Mouse (Mus musculus) forebrain, embryonic 11.5 days (tissue): Measurements from ENCODE around the gene Tssc4. TPM values are rescaled to one million over a fixed set of nuclear protein-coding genes. Genes with fewer than 3 reads are reported as not detected.

ENCODE experiments used
- ATAC-seq: fragments of 200-750 bp; cut with Nextera tagmentation; replicated peaks from 2 replicates; pipeline ENCODE4 v1.8.0; 2017; ENCODE audit warnings: moderate TSS enrichment; ENCODE audit not compliant: low FRiP score
- DNase-seq: peaks from one replicate; pipeline ENCODE4 v3.0.0-alpha.2; 2017; ENCODE audit warnings: low spot score
- H3K27ac ChIP-seq: fragments of 300-500 bp; sonication (generic); 2 replicates; pipeline ENCODE4 v1.5.1; 2014; ENCODE audit warnings: low read depth, low read length
- H3K27me3 ChIP-seq: fragments of 300-500 bp; sonication (generic); 2 replicates; pipeline ENCODE4 v1.6.1; 2014; ENCODE audit warnings: mild to moderate bottlenecking, low read length, mixed read lengths; ENCODE audit not compliant: control insufficient read depth, insufficient read depth
- H3K36me3 ChIP-seq: fragments of 300-500 bp; sonication (generic); 2 replicates; pipeline ENCODE4 v1.6.1; 2014; ENCODE audit warnings: mild to moderate bottlenecking, low read length, moderate library complexity, mixed read lengths; ENCODE audit not compliant: control insufficient read depth, insufficient read depth
- H3K4me1 ChIP-seq: fragments of 300-500 bp; sonication (generic); replicated peaks from 2 replicates; pipeline ENCODE4 v1.6.1; 2014; ENCODE audit warnings: low read length, mixed read lengths; ENCODE audit not compliant: control insufficient read depth, insufficient read depth
- H3K4me2 ChIP-seq: fragments of 300-500 bp; sonication (generic); 2 replicates; pipeline ENCODE4 v1.6.1; 2014; ENCODE audit warnings: low read depth, mild to moderate bottlenecking, low read length, moderate library complexity, mixed read lengths; ENCODE audit not compliant: severe bottlenecking
- H3K4me3 ChIP-seq: fragments of 300-500 bp; sonication (generic); 2 replicates; pipeline ENCODE4 v1.5.1; 2014; ENCODE audit warnings: low read depth, low read length
- H3K9ac ChIP-seq: fragments of 300-500 bp; sonication (generic); 2 replicates; pipeline ENCODE4 v1.6.1; 2014; ENCODE audit warnings: low read length
- H3K9me3 ChIP-seq: fragments of 300-500 bp; sonication (generic); 2 replicates; pipeline ENCODE4 v1.6.1; 2016; ENCODE audit warnings: low read length, mixed read lengths; ENCODE audit not compliant: control insufficient read depth
- WGBS: fragments of 180-500 bp; shearing (Covaris S2); extraction: QIAGEN DNeasy Blood & Tissue Kit; methylation state at CpG from one replicate; pipeline ENCODE4 v1.1.7; 2014; 5-methylcytosine and 5-hydroxymethylcytosine counted together
- polyA plus RNA-seq: library from polyadenylated mRNA; unstranded; fragments of >200 nt; fragmentation: Nextera tagmentation; extraction: Ambion mirVana; gene quantifications from 2 replicates; pipeline ENCODE4 v1.2.1, GENCODE M21; 2014

The Tssc4 gene
- polyA plus RNA-seq, 1 experiment from 2014 or later, result 73.3 TPM

DNA sequence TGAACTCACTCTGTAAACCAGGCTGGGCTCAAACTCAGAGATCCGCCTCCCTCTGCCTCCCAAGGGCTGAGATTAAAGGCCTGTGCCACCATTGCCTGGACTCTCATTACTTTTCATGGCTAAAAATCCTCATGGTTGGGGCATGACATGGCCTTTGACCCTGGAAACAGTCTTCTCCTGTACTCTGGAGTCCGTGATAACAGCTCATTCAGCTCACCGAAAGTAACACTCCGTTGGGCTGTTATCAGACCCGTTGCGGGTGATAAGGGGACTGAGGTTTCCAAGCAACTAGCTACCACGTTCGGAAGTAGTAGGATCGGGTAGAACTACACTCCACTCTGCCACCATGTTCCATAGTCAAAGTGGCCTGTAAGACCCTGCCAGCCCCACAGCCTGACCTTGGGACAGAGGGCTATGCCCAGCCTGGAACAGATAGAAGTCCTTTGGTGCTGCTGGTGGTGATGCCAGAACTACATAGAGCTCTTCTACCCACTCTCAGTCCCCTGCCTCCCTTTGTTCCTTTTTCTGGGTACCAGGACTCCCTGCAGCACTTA, 11.3 kb upstream of the Tssc4 start:
- 81% methylated on average over 9 of the region's 9 CpGs for WGBS
- H3K9ac ChIP-seq, result no peak overlapping the region
- H3K4me3 ChIP-seq, result no peak overlapping the region
- ATAC-seq, result no peak
- no peaks in the 10 kb centered on the region for H3K9me3 ChIP-seq
- H3K4me1 ChIP-seq, result peaks cover 15% of the 10 kb centered on the region
- no peak overlapping the region for H3K4me2 ChIP-seq
- peaks cover 4% of the 10 kb centered on the region; the same call in 1 of the 2 replicates for H3K36me3 ChIP-seq
- no peaks in the 10 kb centered on the region for H3K27me3 ChIP-seq
- DNase-seq, result no peak
- H3K27ac ChIP-seq, result no peak overlapping the region

DNA sequence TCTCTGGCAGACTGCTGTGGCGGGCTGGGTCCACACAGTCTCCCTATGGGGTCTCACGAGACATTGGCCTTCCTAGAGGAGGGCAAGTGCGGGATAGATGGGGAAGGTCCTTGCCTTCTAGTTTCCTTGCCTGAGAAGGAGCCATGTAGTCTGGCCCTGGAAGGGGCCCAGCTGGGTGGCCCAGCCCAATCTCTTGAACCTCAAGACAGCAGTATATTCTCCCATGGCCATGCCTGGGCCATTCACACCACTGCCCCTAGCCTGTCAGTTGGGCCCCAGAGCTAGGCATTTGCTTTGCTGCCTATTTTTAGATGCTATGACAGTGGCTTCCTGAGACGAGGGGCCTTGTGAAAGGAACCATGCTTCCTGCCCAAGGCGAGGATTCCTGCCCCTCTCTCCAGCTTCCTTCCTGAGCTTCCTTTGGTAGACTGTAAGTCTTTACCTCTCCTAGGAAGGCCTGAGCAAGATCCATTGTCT, 10.8 kb upstream of the Tssc4 start:
- peaks cover 4% of the 10 kb centered on the region; the same call in 1 of the 2 replicates for H3K36me3 ChIP-seq
- ATAC-seq (no peak), DNase-seq (no peak)
- no peak overlapping the region for H3K4me3 ChIP-seq
- no peak overlapping the region; the same call in 1 of the 2 replicates for H3K27ac ChIP-seq
- no peaks in the 10 kb centered on the region for H3K27me3 ChIP-seq
- no peak overlapping the region for H3K4me2 ChIP-seq
- no peaks in the 10 kb centered on the region for H3K9me3 ChIP-seq
- 78% methylated on average over 5 of the region's 5 CpGs for WGBS
- no peak overlapping the region for H3K9ac ChIP-seq
- H3K4me1 ChIP-seq, result peaks cover 15% of the 10 kb centered on the region

DNA sequence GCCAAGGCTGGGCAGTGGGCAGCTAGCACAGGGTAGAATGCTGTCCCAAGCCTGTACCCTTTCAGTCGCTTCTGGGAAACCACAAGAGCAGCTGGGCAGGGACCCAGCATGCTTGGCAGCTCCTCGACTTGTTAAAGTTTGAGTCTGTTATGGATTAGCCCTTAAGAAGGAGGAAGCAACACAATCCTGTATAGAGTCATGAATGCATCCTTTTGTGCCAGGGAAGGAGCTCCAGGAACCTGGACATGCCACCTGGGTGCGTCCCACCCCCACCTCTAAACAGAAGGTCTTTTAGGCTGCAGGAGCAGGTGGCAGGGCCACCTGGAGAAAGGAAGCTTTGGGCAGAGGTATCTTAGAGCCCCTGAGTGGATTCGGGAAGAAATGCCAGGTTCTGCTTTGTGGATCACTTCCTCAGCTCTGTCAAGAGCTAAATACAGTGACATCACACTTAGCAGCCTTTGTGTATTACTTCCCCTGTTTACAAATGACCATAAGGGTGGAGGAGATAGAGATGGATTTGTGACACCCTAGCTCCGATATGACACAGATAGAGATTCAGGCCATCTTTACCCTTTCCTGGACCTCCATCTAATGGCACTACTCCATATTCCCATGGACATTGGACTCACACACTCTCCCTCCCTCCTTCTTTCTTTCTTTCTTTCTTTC, 9.7 kb upstream of the Tssc4 start:
- no peak overlapping the region for H3K4me2 ChIP-seq
- DNase-seq, result no peak
- H3K4me3 ChIP-seq, result no peak overlapping the region
- ATAC-seq, result no peak
- peaks cover 6% of the 10 kb centered on the region; the same call in 1 of the 2 replicates for H3K36me3 ChIP-seq
- peaks cover 7% of the 10 kb centered on the region for H3K4me1 ChIP-seq
- H3K9me3 ChIP-seq, result no peaks in the 10 kb centered on the region
- no peak overlapping the region for H3K27ac ChIP-seq
- WGBS, result 77% methylated on average over 5 of the region's 5 CpGs
- H3K27me3 ChIP-seq, result no peaks in the 10 kb centered on the region
- H3K9ac ChIP-seq, result no peak overlapping the region

DNA sequence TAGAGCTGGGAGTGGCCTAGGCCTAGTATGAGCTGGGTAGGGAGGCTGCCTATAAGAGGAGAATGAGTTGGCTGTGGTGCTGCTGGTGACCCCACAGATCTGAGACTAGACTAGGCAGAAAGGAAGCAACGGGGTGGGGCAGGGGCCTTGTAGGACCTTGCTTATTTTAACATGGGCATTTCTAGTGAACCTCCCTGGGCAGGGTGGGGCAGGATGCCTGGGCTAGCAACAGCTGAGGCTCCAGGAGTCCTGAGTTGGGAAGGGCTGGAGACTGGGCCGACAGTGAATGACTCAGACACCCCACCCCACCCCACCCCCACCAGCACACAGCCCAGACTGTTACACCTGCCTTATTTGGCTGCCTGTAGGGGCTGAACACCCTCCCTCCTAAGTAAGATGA, 6.3 kb upstream of the Tssc4 start:
- ATAC-seq, result no peak
- Histone ChIP-seq H3K27ac (no peak overlapping the region), H3K4me3 (no peak overlapping the region), H3K9me3 (no peaks in the 10 kb centered on the region), H3K4me2 (no peak overlapping the region), H3K27me3 (no peaks in the 10 kb centered on the region), H3K9ac (no peak overlapping the region), H3K36me3 (peaks cover 6% of the 10 kb centered on the region; the same call in 1 of the 2 replicates), H3K4me1 (no peaks in the 10 kb centered on the region)
- WGBS, result 91% methylated on average over 2 of the region's 2 CpGs
- DNase-seq, result no peak

DNA sequence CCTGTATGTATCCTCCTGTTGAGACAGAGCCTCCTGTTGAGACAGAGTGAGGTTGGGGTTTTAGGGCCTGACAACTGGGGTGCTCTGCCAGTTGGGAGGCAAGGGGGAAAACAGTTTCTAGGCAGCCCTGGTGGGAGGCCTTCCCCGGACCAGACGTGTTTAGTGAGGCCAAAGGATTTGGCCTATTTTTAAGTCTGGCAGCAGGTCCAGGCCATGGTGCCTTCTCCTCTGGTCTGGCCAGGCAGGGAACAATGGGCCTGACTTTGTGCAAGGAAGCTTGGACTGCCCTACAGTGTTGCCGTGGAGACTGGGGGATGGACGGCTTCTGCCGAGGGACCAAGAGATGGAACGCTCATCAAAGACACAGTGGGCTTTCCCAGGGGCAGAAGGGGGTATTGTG, 4.8 kb upstream of the Tssc4 start:
- Histone ChIP-seq H3K4me1 (no peaks in the 10 kb centered on the region; the same call in 1 of the 2 replicates), H3K9me3 (no peaks in the 10 kb centered on the region), H3K4me2 (no peak overlapping the region), H3K27ac (no peak overlapping the region), H3K9ac (no peak overlapping the region), H3K36me3 (peaks cover 6% of the 10 kb centered on the region; the same call in 1 of the 2 replicates), H3K27me3 (no peaks in the 10 kb centered on the region), H3K4me3 (no peak overlapping the region)
- 66% methylated on average over 6 of the region's 6 CpGs for WGBS
- ATAC-seq (no peak), DNase-seq (no peak)

DNA sequence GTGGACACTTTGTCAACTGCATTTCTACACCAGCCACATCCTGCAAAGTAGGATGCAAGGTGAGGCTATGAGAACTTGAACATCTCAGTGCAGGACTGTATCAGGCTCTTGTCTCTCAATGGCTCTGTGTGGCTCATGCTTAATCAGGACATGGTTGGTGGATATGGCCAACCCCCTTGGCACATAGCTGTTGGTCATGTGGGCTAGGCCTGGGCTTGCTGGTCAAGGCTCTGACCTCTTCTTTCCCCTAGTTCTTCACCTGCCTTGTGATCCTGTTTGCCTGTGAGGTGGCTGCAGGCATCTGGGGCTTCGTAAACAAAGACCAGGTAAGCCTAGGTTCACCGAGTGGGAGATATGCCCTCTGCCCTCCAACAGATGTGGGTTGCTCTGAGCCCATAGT, 3.4 kb upstream of the Tssc4 start:
- Histone ChIP-seq H3K9me3 (no peaks in the 10 kb centered on the region), H3K27me3 (no peaks in the 10 kb centered on the region), H3K4me2 (no peak overlapping the region), H3K36me3 (peaks cover 6% of the 10 kb centered on the region; the same call in 1 of the 2 replicates), H3K9ac (no peak overlapping the region), H3K4me1 (peaks cover 8% of the 10 kb centered on the region; the same call in 1 of the 2 replicates), H3K4me3 (no peak overlapping the region), H3K27ac (no peak overlapping the region)
- no peak for DNase-seq
- ATAC-seq, result no peak
- WGBS, result 97% methylated on average over 2 of the region's 2 CpGs

DNA sequence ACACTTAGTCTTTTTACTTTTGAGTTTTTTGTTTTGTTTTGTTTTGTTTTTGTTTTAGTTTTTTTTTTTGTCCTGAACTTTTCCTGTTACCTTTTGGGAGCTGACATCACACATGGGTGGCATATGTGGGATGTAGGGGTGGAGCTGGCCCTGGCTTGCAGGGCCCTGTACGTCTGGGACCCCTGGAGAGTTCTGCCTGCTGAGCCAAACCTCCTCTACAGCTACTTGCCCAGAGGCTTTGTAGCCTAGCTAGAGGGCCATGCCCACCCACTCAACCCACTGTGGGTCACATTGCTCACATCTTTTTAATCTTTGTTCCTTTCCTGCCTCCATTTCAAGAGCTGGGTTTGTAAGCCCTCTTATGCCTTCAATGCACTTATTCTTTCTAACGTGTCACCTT, 1.6 kb upstream of the Tssc4 start:
- H3K4me2 ChIP-seq, result no peak overlapping the region
- DNase-seq (no peak), ATAC-seq (no peak)
- no peak overlapping the region for H3K9ac ChIP-seq
- no peak overlapping the region for H3K4me3 ChIP-seq
- no peaks in the 10 kb centered on the region for H3K9me3 ChIP-seq
- 90% methylated on average over 2 of the region's 2 CpGs for WGBS
- peaks cover 10% of the 10 kb centered on the region; the same call in 1 of the 2 replicates for H3K4me1 ChIP-seq
- peaks cover 5% of the 10 kb centered on the region; the same call in 1 of the 2 replicates for H3K36me3 ChIP-seq
- H3K27me3 ChIP-seq, result no peaks in the 10 kb centered on the region
- H3K27ac ChIP-seq, result no peak overlapping the region

DNA sequence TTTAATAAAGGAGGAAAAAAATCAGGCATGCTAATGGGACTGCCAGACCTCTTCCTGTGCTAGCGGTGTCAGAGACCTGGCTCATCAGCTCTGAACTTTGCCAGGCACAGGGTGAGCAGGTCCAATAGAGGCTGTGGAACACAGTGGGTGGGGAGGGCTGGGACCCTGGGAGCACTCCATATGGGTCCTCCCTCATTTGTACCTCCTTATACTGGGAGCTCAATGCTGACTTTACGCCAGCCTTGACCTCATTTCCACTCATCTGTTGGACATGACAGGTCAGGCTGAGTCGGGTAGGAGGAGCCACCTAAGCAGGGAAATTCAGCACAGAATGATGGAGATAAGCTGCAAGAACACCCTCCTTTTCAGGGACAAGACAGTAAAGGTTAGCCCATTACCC, 1.2 kb upstream of the Tssc4 start:
- peak overlapping the region; percentile 77; the same call in 1 of the 2 replicates for H3K4me2 ChIP-seq
- no peak overlapping the region; the same call in 1 of the 2 replicates for H3K9ac ChIP-seq
- H3K27ac ChIP-seq, result peak overlapping the region; percentile 69
- ATAC-seq (no peak), DNase-seq (no peak)
- peaks cover 10% of the 10 kb centered on the region; the same call in 1 of the 2 replicates for H3K4me1 ChIP-seq
- H3K4me3 ChIP-seq, result no peak overlapping the region; the same call in 1 of the 2 replicates
- WGBS, result 81% methylated on average over 3 of the region's 3 CpGs
- H3K36me3 ChIP-seq, result peaks cover 3% of the 10 kb centered on the region; the same call in 1 of the 2 replicates
- no peaks in the 10 kb centered on the region for H3K27me3 ChIP-seq
- H3K9me3 ChIP-seq, result no peaks in the 10 kb centered on the region
